Mouse (Mus musculus) bone marrow macrophage, adult 2 months (primary cell): ENCODE measurements around the gene Dvl2. TPM values are rescaled to one million over a fixed set of nuclear protein-coding genes. Genes with fewer than 3 reads are reported as not detected.
"Not testable (repeated sequence)": the region's sequence is repeated elsewhere in the genome, so short reads cannot be mapped to it uniquely, and the experiment has no call there.

ENCODE experiments used
- H3K27ac ChIP-seq: 2 replicates; pipeline ENCODE4 v1.5.1; 2012; ENCODE audit warnings: low read depth, low read length; ENCODE audit not compliant: insufficient read depth
- H3K4me1 ChIP-seq: 2 replicates; pipeline ENCODE4 v1.6.1; 2012; ENCODE audit warnings: low read length; ENCODE audit not compliant: control insufficient read depth, insufficient read depth
- H3K4me3 ChIP-seq: 2 replicates; pipeline ENCODE4 v1.5.1; 2012; ENCODE audit warnings: mild to moderate bottlenecking, low read length, moderate library complexity; ENCODE audit not compliant: insufficient read depth
- CTCF ChIP-seq: IDR thresholded peaks from 2 replicates; pipeline ENCODE4 v1.5.1; 2012; ENCODE audit warnings: low read depth, mild to moderate bottlenecking, low read length, moderate library complexity
- POLR2A ChIP-seq: IDR thresholded peaks from 2 replicates; pipeline ENCODE4 v1.6.1; 2012; ENCODE audit warnings: mild to moderate bottlenecking, low read depth, low read length, borderline replicate concordance
- polyA plus RNA-seq: library from polyadenylated mRNA; stranded (reverse); fragments of >200 nt; gene quantifications from 2 replicates; pipeline ENCODE4 v1.2.4, GENCODE M21; 2012; ENCODE audit not compliant: missing spikeins, insufficient read depth, insufficient read length

Dvl2 gene
- 20.4 and 25.8 TPM in 2 replicates for polyA plus RNA-seq

DNA sequence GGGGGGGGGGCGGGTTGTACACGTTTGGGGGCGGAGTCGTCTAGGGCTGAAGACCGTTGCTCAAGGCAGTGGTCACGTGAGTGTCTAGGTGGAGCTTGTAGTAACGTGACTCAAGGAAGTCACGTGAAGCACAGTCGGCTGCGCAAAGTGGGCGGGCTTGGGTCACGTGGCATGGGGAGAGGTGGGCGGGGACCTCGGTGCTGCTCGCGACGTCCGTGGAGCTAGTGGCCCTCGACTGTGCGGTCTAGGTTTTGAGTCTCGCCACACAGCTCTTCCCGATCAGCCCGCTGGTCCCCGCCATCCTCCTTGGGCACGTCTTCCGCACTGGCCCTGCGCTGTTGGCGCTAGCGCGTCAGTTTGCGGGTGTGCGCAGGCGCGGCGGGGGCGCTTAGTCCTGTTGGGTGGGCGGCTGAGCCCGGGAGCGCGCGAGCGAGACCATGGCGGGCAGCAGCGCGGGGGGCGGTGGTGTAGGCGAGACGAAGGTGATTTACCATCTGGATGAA, at the start of gene Dvl2:
TSS of gene Dvl2 (plus strand) at position 200 of the 503 bp plus-strand sequence.
- H3K4me3 ChIP-seq: peak within 1 kb of the TSS; percentile 69
- peaks cover 26% of the 10 kb centered on the region for H3K4me1 ChIP-seq
- no peak for TF ChIP-seq POLR2A
- no peak for TF ChIP-seq CTCF
- H3K27ac ChIP-seq: peak within 1 kb of the TSS; percentile 92

DNA sequence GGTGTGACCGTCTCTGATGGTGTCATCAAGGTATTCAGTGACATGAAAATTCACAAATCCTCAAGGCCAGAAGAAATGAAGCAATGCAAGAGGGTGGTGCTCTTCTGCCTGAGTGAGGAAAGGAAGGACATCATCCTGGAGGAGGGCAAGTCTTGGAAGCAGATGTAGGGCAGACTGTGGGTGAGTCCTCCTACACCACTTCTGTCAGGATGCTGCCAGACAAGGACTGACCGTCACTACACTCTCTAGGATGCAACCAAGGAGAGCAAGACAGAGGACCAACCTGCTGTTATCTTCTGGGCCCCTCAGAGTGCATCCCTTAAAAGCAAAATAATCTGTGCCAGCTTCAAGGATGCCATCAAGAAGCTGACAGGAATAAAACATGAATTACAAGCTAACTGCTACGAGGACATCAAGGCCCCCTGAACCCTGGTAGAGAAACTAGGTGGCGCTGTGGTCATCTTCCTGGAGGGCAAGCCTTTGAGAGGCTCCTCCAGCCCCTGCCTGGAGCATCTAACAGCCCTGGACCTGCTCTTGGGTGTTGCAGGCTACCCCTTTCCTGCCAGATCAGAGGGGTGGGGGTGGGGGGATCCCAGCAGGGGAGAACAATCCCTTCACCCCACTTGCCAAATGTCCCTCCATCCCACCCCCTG, 49.5 kb upstream of the Dvl2 start:
- no peak overlapping the region for H3K27ac ChIP-seq
- H3K4me1 ChIP-seq: peaks cover 5% of the 10 kb centered on the region; the same call in 1 of the 2 replicates
- peak; percentile 13; the same call in 1 of the 2 replicates for TF ChIP-seq CTCF
- no peak for TF ChIP-seq POLR2A
- no peak overlapping the region for H3K4me3 ChIP-seq

DNA sequence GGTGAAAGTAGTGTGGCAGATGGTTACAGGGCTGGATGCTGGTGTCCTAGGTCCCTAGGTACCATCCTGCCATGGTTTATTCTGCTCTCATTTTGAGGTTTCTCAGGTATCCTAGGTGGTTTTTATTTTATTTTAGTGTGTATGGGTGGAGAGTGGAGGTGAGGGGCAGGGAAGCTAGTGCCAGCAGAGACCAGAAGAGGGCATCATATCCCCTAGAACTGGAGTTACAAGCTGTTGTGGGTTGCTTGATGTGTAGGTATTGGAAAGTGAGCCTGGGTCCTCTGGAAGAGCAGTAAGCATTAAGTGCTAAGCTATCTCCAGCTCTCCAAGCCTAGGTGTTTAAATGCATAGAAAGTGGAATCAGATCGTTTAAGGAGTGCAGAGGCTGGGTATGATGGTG, 48.1 kb upstream of the Dvl2 start:
- Histone ChIP-seq H3K27ac (no peak overlapping the region), H3K4me1 (peaks cover 5% of the 10 kb centered on the region; the same call in 1 of the 2 replicates), H3K4me3 (no peak overlapping the region)
- TF ChIP-seq POLR2A (no peak), CTCF (no peak)

DNA sequence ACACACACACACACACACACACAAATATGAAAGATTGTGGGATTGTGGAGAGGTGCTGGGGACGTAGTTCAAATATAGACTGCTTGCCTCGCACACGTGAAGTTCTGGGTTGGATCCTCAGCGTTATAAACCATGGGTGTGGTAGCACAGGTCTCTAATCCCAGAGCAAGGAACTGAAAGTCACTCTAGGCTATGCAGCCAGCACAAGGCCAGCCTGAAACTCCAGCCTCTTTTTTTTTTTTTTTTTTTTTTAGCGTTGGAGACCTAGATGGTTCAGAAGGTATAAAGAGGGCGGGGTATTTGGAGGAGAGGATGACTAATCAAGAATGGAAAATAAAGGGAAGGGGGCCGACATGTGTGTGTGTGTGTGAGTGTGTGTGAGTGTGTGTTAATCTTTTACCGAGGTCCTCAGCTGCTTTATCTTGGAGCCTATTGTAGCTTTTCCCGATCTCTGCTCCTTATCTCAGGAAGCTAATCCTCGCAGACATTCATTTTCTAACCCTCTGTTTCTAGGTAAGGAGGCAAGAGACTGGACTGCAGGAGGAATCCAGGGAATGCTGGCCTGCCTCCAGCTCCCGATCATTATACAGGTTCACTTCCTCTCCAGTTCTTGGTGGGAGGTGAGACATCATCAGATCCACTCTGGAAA, 47.0 kb upstream of the Dvl2 start:
- H3K4me1 ChIP-seq: peaks cover 4% of the 10 kb centered on the region; the same call in 1 of the 2 replicates
- no peak overlapping the region for H3K27ac ChIP-seq
- H3K4me3 ChIP-seq: no peak overlapping the region
- TF ChIP-seq CTCF (no peak), POLR2A (no peak)

DNA sequence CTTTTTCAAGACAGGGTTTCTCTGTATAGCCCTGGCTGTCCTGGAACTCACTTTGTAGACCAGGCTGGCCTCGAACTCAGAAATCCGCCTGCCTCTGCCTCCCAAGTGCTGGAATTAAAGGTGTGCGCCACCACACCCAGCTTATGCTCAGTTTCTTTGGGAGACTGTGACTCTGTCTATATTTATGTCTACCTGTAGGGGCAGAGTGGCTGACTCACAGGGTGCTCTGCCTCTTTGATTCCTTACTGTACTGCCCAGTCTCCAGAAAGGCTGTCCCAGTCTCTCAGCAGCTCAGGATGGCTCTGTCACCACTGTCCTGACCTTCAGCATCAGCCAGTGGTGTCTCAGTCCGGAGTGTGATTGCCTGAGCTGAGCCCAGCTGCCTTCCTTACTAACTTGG, 44.8 kb upstream of the Dvl2 start:
- not testable (repeated sequence) for H3K4me3 ChIP-seq, H3K4me1 ChIP-seq, H3K27ac ChIP-seq

DNA sequence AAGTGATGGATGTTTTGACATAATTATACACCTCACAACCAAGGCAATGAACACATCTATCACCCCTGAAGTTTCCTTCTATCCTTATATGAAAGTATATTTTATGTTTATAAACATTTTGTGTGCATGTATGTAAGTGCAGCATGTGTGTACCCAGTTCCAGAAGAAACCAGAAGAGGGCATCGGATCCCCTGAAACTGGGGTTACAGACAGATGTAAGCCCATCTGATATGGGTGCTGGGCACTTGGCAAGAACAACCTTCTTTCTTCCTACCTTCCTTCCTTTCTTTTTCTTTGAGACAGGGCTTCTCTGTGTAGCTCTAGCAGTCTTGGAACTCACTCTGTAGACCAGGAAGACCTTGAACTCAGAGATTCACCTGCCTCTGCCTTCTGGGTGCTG, 44.2 kb upstream of the Dvl2 start:
- H3K4me1 ChIP-seq: no peaks in the 10 kb centered on the region

DNA sequence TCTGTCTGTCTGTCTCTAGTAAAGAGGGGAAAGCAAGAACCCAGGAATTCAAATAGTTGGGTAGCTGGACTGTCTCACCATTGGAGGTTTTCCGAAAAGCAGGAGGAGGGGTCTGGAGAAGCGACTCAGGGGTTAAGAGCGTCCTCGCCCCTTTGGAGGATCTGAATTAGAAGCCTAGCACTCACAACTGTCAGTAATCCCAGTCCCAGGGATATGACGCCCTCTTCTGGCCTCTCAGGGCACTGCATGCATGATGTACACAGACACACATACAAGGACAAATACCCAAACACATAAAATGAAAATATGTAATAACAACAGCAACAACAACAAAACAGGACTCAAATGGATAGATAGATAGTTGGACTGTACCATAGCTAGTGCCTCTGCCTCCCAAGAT, 39.8 kb upstream of the Dvl2 start:
- no peak for TF ChIP-seq POLR2A
- TF ChIP-seq CTCF: peak; percentile 54; the same call in 1 of the 2 replicates
- no peak overlapping the region for H3K27ac ChIP-seq
- H3K4me1 ChIP-seq: no peaks in the 10 kb centered on the region
- H3K4me3 ChIP-seq: no peak overlapping the region

More for the DNA sequence above, 44.2 kb upstream of the Dvl2 start:
- Histone ChIP-seq H3K4me3 (no peak overlapping the region), H3K27ac (no peak overlapping the region)
- TF ChIP-seq CTCF: no peak
- TF ChIP-seq POLR2A: no peak

DNA sequence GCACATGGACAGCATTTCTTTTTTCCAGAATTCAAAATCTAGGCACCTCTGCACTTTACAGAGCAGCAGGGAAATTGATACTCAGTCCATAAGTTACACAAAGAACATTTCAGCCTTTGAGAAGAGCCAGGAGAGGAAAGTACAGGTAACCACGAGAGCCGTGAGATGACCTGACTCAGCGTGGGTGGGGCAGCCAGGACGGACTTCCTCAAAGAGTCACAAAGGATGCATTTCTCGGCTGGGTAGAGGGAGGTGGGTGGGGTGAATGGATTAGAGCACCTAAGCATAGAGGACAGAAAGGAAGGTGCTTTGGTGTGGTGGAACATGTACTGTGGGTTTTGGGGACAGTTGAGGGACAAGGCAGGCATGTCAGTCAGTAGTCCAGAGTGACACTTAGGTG, 38.6 kb upstream of the Dvl2 start:
- H3K27ac ChIP-seq: no peak overlapping the region
- H3K4me1 ChIP-seq: no peaks in the 10 kb centered on the region
- no peak for TF ChIP-seq CTCF
- no peak for TF ChIP-seq POLR2A
- H3K4me3 ChIP-seq: no peak overlapping the region

DNA sequence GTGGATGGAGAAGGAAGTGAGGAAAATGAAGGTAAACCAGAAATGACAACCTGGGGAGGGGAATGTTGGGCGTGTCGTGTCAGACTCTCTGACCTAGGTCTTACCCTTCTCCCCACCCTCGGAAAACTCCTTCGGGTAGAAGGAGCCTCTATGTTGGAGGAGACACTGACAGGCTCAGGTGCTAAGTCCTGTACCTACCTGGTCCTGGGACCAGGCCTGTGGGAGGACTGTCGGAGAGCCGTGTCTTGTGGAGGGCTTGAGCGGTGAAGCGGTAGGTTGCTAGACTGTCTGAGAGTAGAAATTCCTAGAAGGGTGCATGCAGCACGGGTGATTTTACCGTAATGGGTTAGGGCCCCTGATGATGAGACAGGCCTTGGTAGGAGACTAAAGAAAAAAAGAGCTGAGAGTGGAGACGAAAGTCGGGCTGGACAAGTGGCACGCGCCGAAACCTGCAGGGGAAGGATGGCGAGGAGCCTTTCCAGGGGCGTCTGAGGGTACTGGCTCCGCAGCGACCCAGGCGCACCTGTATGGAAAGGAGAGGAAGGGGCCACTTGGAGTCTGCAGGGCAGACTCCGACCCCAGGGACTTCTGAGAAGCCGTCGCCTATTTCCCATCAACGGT, 35.6 kb upstream of the Dvl2 start, which contains the start of gene Cldn7:
TSS of gene Cldn7 (plus strand) at position 130 of the 621 bp plus-strand sequence.
- Histone ChIP-seq H3K4me3 (no peak within 1 kb of the TSS), H3K27ac (no peak within 1 kb of the TSS), H3K4me1 (no peaks in the 10 kb centered on the region)
- TF ChIP-seq POLR2A (no peak), CTCF (no peak)

DNA sequence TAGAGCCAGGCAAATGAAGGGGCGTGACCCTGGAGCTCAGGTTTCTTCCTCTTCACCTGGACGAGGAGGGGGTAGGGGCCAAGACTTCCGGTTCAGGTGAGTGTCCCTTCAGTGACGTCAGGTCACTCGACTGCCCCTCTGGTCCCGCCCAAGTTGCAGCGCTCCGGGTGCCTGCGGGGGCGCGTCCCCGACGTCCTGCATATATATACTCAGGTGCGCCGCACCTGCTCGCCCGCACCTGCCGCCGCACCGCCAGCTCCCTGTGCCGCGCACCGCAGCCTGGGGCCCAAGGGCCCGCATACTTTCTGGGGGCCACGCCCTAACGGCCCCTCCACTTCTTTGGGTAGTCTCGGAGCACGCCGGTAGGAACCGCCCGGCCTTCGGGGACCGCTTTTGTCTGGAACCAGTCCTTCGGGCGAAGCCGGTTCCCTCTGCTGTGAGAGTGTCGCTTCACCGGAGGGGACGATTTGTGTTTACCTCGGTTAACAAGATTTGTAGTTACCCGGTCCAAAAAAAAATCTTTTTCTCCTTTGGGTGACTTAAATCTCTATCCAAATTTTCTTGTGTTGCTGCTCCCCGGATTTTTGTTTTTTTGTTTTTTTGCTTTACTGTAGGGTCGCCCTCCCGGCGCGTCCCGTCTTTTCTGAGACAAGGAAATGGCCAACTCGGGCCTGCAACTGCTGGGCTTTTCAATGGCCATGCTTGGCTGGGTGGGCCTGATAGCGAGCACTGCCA, 35.0 kb upstream of the Dvl2 start:
- no peak overlapping the region for H3K27ac ChIP-seq
- H3K4me3 ChIP-seq: peak overlapping the region; percentile 43; the same call in 1 of the 2 replicates
- no peaks in the 10 kb centered on the region for H3K4me1 ChIP-seq
- TF ChIP-seq CTCF (no peak), POLR2A (no peak)
